Mouse (Mus musculus): ENCODE data around the gene Sema5a. TPM values are rescaled to one million over a fixed set of nuclear protein-coding genes. Genes with fewer than 3 reads are reported as not detected.

The Sema5a gene
- total and polyA plus RNA-seq, 3 experiments: 11.6 to 14.4 (median 12.5) TPM

DNA sequence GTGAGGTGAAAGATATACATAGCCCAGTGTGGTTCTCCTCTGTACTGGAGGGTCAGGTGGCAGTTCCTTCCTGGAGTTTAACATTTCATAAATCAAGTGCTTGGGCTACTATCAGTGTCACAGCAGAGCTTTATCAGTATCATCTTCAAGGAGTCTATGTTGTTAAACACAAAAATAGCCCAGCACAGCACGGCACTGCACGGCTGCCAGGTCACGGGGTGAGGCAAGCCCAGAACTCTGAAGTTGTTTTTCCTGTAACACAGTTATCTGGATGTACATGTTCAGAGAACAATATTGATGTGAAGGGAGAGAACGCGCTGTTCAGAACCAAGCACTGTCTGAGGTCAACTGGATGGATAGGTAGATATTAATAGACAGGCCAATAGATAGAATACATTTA lies 112.2 kb downstream of the Sema5a start:
- DNase-seq: no peak

DNA sequence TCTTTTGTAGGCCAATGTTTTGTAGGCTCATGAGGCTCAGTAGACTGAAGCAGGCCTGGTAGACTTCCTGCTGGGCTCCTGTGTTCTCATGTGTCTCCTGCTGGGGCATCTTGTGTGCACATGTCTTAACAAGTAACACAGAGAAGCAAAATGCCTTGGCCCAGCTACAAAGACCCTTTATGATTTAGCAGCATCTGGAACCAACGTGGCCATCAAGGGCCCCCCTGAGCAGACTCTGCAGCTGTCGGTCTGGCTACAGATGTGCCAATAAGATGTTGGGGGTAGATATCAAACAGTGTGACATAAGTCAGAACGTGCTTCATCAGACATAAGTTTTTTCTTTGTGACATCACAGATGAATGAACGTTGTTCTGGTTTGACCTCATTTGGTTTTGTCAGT lies 123.2 kb downstream of the Sema5a start:
- no peak for DNase-seq

DNA sequence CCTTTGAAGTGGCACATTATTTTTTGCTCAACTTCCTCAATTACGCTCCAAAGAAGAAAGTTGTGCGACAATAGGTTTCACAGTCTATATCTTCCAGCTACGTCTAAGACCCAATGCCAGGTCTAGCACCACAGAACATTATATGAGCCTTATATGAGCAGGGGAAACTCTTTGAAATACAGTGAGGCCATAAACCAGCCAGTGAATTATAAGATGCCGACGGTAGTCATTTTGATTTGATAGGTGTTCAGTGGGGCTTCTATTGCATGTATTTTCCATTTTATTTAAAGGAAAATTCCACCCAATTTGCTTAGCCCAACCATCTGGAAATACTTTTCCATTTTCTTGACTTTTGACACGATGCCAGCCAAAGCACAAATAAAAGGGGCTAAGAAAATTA lies 126.3 kb downstream of the Sema5a start:
- no peak for DNase-seq

DNA sequence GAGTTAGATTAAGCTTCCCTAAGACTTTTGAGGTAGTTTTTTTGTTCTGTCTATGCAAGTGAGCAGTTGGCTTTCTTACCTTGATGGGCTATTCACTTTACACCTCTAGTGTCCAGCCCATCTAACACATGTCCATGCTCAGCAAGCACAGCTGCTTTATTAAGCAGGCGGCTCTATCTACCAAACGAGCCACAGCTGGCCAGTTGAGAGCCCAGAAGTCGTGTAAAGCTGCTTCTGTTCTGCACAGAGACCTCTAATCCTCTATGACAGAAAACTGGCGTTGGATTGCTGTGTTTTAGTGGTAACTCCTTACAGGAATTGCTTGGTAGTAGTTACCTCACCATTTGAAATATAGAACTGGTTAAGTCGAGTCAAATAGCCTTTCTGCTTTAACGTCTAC lies 126.8 kb downstream of the Sema5a start:
- no peak for DNase-seq

DNA sequence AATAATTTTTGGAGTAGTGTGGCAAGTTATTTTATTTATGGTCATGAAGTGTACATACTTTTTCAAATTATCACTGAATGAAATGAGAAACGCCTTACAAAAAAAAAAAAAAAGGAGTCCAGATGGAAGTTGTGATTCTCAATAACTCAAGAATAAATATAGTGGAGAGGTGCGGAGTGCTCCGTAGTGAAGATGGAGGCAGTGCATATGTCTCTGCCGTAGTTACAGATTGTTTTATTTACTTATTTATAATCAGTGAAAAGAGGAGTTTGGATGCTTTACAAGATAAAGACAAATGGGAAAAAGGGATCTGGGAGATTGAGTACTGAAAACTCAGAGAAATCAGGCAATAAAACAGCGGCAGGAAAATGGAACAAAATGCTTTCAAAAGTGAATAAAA lies 131.7 kb downstream of the Sema5a start:
- no peak for DNase-seq

DNA sequence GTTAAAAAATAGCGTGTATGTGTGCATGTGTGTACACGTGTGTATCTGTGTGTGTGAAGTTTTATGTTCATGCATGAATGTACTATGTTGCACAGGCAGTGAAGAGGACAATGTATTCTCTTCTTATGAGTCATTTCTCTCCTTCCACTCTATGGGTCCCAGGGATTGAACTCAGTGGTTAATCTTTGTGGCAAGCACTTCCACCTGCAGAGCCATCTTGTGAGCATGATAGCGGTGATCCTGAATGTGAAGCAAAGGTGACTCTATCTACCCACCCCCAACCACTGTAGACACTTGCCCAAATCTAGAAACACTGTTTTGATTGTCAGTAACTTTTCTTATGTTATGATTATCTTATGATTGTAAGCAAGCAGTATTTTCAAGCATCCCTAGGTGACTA lies 133.2 kb downstream of the Sema5a start:
- no peak for DNase-seq

DNA sequence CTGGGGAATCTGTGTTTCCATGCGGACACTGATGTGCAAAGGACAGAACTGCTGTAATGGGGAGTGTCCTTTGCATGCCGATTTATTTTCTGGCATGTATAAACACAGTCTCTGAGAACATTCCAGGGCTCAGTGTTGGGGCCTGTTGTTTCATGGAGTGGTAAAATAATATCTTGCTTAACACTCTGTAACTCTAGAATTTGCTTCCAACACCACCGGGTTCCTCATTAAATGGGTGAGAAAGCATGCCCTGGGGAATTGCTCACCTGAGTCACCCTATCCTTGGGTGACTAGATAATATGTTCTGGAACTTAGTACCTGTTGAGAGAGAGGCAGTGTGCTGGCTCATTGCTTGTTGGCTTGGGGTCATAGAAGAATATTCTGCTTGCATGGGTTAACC lies 135.7 kb downstream of the Sema5a start:
- DNase-seq: no peak

DNA sequence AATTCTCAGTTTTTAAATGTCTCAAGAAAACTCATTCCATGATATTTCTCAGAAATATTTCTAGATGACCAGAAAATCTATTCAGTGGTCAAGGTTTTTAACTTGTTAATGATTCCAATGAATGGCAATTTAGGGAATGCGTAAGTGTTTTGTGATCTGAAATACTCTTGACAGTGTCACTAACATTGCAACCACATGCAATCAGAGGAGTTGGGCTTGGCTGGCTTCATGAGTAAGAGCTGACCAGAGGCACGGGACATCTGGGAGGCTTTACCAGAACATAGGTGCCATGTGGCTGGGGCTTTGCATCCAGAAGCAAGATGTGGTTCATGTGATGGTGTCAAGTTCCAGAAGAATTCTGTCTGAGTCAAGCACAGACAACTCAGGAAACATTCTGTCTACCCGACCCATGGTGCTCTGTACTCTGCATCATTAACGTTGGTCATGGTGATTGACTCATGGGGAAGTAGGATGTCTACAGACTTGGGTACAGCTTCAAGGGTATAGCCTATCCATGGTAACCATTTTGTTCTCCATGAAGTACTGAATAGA lies 138.4 kb downstream of the Sema5a start:
- no peak for DNase-seq

DNA sequence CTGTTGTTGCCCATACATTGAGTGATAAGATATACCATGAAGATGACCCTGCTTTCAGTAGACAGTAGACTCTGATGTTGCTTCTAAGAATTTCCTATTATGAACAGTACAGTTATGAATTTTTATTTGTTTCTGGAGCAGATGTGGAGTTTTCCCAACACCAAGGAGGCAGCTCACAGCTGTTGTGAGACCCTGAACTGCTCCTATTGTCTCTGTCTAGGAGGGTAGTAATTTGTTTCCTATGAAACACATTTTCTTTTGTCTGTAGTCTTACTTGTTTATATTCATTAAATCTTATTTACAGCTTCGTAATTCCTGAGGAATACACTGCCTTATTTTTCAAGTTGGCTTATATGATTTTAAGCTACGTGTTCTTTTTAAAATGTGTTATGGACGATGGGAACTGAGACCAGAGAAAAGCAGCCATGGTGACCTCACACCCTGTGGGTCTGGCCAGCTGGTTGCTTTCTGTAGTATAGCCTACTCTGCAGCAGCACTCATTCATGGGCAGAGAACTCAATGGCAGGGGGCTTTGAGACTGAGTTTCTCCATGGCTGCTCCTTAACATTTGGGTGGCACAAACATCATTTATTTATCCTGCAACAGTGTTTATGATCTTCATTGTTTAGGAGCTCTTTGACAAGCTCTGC lies 151.8 kb downstream of the Sema5a start:
- no peak for DNase-seq

DNA sequence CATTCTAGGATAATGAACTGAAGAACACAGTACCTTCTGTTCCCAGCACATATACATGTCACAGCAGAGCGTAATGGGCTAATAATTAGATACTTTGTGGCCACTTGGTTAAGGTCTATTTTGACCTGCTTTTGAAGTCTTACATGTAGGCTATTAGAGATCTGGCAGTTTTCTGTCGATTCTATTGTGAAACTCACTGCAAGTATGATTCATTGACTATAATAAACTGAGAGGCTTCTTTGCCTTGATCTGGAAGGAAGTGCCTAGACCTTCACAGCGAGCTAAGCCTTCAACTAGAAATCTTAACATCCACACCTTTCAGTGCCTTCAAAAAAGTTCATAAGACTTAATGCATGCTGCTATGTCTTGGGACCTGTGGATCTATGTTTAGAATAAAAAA lies 152.5 kb downstream of the Sema5a start:
- DNase-seq: no peak

DNA sequence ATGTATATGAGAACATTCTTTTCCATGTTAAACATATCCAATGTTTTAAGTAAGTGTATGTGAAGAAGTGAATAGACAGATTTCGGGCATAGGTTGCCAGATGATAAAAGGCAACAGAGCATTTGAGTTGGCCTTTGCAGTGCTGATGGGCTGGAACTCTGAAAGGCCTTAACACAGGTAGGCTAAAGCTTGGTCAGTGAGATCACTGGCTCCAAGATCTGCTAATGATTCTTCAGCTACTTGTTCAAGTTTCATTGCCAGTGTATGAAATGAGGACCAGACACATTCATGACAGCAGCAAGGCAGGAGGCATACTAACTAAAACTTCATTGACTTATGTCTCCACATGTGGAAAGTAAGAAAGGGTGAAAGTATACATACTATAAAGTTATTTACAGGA lies 154.1 kb downstream of the Sema5a start:
- DNase-seq: no peak

DNA sequence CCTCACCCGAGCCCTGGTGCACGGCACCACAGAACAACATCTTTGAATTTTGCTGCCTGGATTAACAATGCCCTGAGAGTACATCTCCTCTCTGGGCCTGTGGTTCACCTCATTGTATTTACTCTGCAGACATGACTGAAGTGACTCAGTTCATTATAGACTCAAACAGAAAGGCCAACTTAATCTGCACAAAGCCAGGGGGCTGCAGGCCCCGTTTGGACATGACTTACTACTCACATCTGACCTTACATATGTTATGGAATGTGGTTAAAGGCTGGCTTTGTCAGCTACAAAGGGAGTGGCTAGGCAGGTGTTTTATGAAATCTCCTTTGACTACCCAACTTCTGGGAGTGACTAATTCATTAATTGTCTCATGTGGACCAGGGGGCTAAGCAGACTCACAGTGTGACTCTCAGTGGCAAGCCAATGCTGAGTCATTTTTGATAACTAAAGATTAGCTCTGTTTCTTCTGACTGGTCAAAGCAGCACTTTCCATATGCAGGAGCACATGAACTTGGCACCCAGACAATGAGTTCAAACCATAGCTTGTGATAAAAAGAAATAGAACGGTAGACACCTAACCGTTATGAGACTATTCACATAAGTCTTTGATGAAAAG lies 157.4 kb downstream of the Sema5a start:
- DNase-seq: no peak

DNA sequence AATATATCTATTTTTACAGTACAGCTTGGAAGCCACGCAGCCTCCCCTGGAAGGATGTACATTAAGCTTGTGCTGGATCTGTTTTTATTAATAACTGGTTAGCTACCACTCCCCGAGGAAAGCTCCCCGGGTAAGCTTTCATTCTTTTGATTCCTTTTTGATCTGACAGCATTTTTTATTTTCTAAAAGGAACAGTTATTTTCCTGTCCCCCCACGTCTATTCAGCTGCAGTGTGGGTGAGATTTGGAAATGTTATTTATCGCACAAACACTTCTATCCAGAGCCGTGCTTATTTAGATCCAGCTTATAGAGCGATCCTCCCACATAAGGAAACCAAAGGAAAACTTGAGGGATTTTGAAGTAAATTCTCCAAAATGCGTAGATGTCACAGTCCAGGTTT lies 158.7 kb downstream of the Sema5a start:
- DNase-seq: no peak

DNA sequence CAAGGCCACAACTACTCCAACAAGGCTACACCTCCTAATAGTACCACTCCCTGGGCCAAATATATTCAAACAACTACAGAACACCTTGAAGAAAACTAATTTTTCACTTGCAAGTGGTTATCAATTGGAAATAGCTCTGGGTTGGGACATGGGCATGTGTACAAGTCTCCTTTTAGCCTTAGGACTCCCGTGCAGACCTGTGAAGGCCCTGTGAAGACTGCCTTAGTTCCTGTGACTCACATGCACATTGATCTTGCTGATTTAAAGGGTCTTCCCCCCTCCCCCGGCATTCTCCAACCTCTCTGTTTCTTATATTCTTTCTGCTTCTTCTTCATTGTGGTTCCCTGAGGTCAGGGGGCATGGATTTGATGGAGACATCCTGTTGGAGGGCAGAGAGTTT lies 161.8 kb downstream of the Sema5a start:
- no peak for DNase-seq

DNA sequence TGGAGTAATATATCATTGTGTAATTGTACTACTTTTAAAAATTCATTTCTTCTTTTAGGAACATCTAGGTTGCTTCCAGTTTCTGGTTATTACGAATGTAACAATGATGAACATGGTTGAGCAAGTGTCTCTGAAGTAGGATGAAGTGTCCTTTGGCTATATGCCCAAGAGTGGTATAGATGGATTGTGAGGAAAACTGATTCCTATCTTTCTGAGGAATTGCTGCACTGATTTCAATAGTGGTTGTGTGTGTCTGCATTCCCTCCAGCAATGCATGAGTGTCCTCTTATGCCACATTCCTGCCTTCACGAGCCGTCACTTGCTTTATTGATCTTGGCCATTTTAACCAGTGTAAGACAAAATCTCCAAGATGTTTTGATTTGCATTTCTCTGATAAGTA lies 163.2 kb downstream of the Sema5a start:
- no peak for DNase-seq

DNA sequence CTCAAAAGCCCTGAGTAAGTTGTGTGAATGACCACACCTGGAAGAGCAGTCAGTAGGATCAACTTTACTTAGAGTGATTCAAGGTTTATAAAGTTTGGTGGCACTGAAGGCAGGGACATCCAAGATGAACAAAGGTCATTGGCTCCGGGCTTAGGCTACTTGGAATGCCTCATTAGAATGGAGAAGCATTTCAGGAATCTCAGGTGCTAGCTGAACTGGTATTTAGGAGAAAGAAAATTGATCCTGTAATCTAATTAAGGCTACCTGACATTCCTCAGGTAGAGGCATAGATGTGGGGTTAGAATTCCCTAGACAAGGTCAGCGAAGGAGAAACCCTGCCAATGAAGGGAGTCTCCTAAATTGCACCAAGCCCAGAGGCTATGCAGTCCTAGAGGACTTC lies 171.7 kb downstream of the Sema5a start:
- DNase-seq: no peak

DNA sequence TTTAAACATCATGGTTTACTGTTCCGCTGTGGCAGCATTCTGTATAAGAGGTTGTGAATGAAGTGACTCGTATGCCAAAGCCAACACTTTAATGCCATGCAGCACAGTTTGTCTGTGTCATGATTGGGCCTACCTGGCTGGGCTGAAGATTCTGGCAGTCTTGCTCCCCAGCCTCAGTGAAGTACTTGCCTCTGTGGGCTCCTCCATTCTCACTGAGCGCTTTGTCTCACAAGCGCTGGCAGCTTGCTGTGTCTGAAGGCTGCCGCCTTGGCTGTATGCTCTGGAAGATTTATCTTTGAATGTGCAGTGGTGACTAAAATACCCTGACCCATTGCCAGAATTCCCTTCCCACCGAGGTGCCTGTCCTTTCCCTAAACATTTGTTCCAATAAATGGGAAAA lies 178.0 kb downstream of the Sema5a start:
- DNase-seq: peak; percentile 61

DNA sequence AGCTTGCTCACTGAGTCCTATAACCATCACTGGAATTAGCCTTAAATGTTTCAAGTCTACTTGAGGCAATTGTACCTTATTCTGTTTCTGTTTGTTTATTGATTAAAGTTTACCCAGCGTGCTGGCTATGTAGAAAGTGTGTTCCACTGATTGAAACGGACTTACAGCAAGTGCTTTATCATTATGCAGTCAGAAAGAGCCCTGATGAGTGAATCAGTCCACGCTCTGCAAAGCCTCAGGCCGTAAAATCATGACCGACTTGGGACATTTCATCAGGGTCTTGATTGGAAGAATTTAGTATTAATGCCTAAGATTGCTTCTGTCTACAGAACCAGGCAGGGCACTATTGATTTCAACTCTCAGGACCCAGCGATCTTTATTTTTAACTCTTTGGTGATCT lies 178.5 kb downstream of the Sema5a start:
- DNase-seq: no peak

DNA sequence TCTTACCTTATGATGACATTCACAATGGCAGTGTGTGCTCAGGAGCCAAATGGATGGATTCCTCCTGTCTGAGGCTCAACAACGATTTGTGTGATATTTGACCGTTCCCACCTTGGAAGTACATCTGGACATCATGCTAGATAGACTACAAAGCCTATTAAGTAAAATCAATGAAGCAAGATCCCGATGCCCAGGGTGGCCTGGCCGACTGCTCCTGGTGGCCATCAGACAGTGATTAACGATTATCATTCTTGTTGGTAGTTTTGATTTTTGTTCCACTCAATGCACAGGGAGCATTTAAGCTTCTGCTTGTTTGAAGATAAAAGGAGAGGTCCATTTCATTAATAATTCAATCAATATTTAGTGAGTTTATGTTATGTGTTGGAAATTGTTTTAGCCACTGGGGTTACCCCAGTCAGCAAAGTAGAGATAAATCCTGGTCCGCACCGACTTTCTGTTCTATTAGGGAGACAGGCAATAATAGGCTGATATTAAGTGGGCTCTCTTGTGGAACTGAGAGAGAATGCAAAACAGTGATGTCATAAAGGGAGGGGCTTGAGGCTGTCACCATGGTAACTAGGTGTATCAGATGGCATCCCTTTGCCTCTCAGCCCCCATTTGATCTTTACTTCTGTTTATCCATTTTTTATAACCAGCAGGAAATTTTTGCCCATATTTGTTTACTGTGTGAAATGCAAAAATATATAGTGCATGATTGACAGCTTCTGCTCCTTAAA lies 182.7 kb downstream of the Sema5a start:
- no peak for DNase-seq

DNA sequence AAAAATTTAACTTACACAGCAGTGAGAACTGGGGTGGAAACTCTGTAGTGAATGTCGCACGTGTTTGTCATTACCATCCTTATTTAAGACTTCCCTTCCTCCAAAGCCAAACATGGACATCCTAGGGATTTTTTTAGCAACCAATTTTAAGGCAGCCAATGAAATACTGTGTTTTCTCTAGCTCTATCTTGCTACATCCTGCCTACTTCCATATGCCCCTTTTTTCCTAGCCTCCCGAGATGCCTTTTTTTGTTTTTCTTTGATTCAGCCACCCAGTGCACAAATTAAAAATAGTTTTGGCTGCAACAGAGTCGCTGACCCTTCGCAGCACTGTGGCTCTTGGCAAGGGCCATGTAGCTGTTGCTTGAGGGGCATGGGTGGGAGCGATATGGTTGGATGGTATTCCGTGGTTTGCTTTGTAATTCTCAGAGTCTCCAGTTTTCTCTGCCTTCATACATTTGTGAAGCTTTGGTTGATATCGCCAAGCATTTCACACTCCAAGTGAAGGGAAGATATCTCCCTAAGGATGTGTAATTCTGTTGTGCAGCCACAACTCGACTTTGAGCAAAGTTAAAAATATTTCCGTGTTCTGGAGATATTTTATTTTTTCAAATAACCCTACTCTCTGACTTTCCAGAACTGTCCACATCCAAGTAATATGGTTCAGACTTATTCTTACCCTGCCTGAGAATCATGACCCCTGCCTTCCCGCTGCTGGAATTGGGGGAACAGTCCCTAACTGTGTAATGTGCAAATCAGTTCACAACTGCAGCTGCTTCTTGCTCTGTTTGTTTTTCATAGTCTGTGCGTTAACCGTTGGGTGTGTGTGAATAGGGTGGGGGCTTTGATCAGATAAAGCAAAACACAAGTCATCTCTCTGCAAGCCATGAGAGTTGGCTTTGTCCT lies 188.6 kb downstream of the Sema5a start:
- DNase-seq: no peak

DNA sequence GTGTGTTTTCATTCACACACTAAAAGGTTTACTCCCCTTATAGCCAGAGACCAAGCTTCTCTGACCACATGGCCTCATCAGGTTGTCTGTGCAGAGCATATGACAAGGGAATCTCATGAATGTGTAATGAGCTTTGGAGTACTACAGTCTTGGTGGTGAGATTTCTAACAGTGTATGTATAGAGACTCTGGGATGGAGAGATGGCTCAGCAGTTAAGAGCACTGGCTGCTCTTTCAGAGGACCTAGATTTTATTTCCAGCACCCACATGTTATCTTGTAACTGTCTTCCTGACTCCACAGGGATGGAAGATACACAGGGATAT lies 189.2 kb downstream of the Sema5a start:
- no peak for DNase-seq

DNA sequence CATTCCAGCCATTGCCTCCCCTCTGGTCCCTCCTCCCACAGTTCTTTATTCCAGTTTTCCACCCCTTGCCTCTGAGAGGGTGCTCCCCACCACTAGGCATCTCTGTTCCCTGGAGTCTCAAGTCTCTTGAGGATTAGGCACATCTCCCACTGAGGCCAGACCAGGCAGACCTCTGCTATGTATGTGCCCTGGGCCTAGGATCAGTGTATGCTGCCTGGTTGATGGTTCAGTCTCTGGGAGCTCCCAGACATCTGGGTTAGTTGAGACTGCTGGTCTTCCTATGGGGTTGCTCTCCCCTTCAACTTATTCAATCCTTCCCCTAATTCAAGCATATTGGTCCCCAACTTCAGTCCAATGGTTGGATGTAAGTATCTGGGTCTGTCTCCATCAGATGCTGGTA lies 189.7 kb downstream of the Sema5a start:
- no peak for DNase-seq

DNA sequence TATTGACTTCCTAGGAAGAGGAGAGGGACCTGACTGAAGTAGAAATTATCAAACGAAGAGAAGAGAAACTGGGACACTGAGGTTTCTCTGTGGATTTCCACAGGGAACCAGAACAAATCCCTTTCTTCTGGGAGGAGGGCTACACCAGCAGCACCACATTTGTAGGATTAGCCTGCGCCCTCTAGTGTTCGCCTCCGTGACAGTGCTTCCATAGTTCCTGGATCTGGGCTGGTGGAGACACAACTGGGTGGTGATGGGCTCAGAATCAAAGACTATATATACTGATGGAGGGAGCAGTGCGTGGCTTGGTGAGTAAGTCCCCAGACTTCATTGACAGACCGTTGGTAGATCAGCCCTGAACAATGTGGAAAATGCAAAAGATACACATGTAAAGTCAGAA lies 193.0 kb downstream of the Sema5a start:
- peak; percentile 71 for DNase-seq

All from adrenal gland, adult 2 months (tissue).